Mouse (Mus musculus) lung, embryonic 14.5 days (tissue): ENCODE results near the gene Extl2. TPM values are rescaled to one million over a fixed set of nuclear protein-coding genes. Genes with fewer than 3 reads are reported as not detected.

ENCODE experiments used
- ATAC-seq: fragments of 200-750 bp; cut with Nextera tagmentation; 2 replicates; pipeline ENCODE4 v1.8.0; 2017; ENCODE audit warnings: mild to moderate bottlenecking, moderate TSS enrichment, moderate library complexity; ENCODE audit not compliant: insufficient read depth
- DNase-seq: peaks from one replicate; pipeline ENCODE4 v3.0.0-alpha.2; 2015
- H3K27ac ChIP-seq: fragments of 300-500 bp; sonication (generic); 2 replicates; pipeline ENCODE4 v1.5.1; 2014; ENCODE audit warnings: low read depth, mild to moderate bottlenecking, moderate library complexity
- H3K27me3 ChIP-seq: fragments of 300-500 bp; sonication (generic); 2 replicates; pipeline ENCODE4 v1.6.1; 2014; ENCODE audit warnings: low read length, control low read depth; ENCODE audit not compliant: insufficient read depth
- H3K36me3 ChIP-seq: fragments of 300-500 bp; sonication (generic); 2 replicates; pipeline ENCODE4 v1.6.1; 2014; ENCODE audit warnings: control low read depth; ENCODE audit not compliant: insufficient read depth
- H3K4me1 ChIP-seq: fragments of 300-500 bp; sonication (generic); 2 replicates; pipeline ENCODE4 v1.6.1; 2014; ENCODE audit warnings: antibody characterized with exemption, control low read depth; ENCODE audit not compliant: insufficient read depth
- H3K4me2 ChIP-seq: fragments of 300-500 bp; sonication (generic); 2 replicates; pipeline ENCODE4 v1.6.1; 2014; ENCODE audit warnings: mild to moderate bottlenecking
- H3K4me3 ChIP-seq: fragments of 300-500 bp; sonication (generic); 2 replicates; pipeline ENCODE4 v1.5.1; 2014; ENCODE audit warnings: low read depth, low read length
- H3K9ac ChIP-seq: fragments of 300-500 bp; sonication (generic); 2 replicates; pipeline ENCODE4 v1.6.1; 2014
- H3K9me3 ChIP-seq: fragments of 300-500 bp; sonication (generic); 2 replicates; pipeline ENCODE4 v1.6.1; 2016; ENCODE audit warnings: low read depth, low read length, control low read depth
- CTCF ChIP-seq: IDR thresholded peaks from 2 replicates; pipeline ENCODE4 v1.5.1; 2016; ENCODE audit warnings: antibody characterized with exemption, low read depth
- WGBS: fragments of 180-500 bp; shearing (Covaris S2); extraction: QIAGEN DNeasy Blood & Tissue Kit; methylation state at CpG from one replicate; pipeline ENCODE4 v1.1.7; 2014; 5-methylcytosine and 5-hydroxymethylcytosine counted together
- polyA plus RNA-seq: library from polyadenylated mRNA; unstranded; fragments of >200 nt; fragmentation: Nextera tagmentation; extraction: Ambion mirVana; gene quantifications from 2 replicates; pipeline ENCODE4 v1.2.1, GENCODE M21; 2014

Gene Extl2
- polyA plus RNA-seq, 1 experiment from 2014 or later: 22.0 TPM

DNA sequence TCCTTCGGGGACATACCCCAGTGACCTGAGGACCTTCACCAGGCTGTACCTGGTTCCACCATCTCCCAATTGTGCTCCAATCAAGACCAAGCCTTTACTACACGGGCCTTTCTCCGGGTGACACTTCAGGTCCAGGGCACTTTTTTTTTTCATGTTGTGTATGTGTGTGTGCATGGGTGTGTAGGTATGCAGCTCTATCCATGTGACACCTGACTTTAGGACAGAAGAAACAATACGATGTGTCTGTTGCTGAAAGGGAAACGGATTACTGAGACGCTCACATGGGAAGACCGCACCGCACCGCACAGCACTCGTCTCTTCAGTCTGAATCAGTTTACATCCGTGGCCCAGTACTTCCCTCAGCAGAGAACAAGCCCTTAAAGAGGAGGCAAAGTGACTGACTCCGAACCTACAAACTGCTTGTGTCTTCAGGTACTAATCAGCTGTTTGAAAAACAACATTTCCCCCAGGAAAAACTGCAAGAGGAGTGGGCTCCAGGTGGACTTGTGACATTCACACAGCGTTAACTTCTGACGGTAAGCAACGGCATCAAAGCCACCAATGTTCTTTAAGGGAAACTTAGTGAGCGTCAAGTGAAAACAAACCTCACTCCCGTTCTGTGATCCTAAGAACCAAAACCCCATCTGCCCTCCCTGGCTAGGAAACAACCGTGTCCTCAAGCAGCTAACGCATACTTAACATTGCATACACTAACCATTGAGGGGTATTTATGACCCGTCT is 36.0 kb upstream of the Extl2 start:
- H3K4me3 ChIP-seq: no peak overlapping the region
- peaks cover 39% of the 10 kb centered on the region for H3K36me3 ChIP-seq
- WGBS: 90% methylated on average over 20 of the region's 20 CpGs
- H3K27me3 ChIP-seq: no peaks in the 10 kb centered on the region
- no peaks in the 10 kb centered on the region for H3K9me3 ChIP-seq
- H3K4me2 ChIP-seq: no peak overlapping the region
- no peak overlapping the region for H3K9ac ChIP-seq
- no peak overlapping the region for H3K27ac ChIP-seq
- ATAC-seq (no peak), DNase-seq (no peak)
- no peaks in the 10 kb centered on the region for H3K4me1 ChIP-seq
- no peak for TF ChIP-seq CTCF

DNA sequence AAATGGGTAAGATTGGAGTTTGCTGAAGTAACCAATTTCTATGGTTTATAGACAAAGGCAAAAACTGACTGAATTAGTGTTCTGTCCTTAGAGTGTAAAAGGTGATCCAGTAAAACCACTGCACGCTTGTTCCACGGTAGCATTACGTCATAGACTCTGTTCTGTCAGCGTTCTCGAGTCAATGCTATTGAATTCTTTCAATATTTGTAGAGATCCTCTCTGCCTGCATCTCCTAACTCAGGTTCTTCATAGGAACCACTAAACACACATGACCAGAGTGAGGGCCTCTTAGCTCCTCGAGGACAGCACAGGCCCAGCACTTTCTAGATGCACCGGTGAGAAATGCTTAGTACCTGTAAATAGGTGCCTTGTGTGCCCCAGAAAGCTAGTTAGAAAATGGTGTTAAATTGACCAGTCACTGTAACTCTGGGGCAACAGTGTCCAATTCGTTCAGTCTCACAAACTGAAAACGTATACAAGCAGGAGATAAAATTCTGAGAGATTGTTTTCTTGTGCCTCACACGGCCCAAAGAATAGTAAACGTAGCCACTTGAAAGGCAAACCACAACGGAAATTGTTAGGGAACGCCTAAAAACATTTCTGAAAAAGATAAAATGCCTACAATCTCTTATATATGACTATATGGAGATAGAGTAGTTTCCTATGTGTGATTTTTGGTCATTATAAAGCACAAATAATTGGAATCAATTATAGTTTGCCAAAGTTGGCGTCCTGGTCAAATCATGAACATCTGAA is 35.2 kb upstream of the Extl2 start:
- H3K4me1 ChIP-seq: no peaks in the 10 kb centered on the region
- peaks cover 43% of the 10 kb centered on the region for H3K36me3 ChIP-seq
- no peaks in the 10 kb centered on the region for H3K27me3 ChIP-seq
- no peaks in the 10 kb centered on the region for H3K9me3 ChIP-seq
- DNase-seq (no peak), ATAC-seq (no peak)
- no peak overlapping the region for H3K4me3 ChIP-seq
- H3K4me2 ChIP-seq: no peak overlapping the region
- WGBS: 84% methylated on average over 14 of the region's 14 CpGs
- TF ChIP-seq CTCF: no peak
- H3K9ac ChIP-seq: no peak overlapping the region
- no peak overlapping the region for H3K27ac ChIP-seq

DNA sequence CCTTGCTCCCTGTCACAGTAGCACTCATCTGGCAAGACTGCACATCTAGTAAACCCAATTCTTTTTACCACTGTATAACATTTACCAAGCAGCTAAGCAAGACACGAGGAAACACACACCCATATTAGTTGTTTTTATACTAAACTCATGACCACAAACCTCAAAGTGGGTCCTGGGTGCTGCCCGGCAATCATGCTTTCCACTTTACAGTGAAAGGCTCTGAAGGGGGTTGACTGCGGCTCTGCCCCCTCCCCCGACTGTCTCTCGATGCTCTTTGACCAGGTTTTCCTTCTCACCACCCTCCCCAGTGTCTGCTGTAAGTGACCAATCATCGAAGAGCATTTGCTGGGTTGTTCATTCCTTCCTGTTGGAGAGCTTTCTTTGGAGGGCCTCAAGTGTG is 33.0 kb upstream of the Extl2 start:
- H3K9me3 ChIP-seq: no peaks in the 10 kb centered on the region
- no peaks in the 10 kb centered on the region for H3K4me1 ChIP-seq
- H3K4me2 ChIP-seq: no peak overlapping the region
- no peak overlapping the region for H3K9ac ChIP-seq
- ATAC-seq (no peak), DNase-seq (no peak)
- WGBS: 88% methylated on average over 6 of the region's 6 CpGs
- H3K27ac ChIP-seq: no peak overlapping the region
- no peak for TF ChIP-seq CTCF
- no peaks in the 10 kb centered on the region for H3K27me3 ChIP-seq
- H3K36me3 ChIP-seq: peaks cover 51% of the 10 kb centered on the region
- H3K4me3 ChIP-seq: no peak overlapping the region

DNA sequence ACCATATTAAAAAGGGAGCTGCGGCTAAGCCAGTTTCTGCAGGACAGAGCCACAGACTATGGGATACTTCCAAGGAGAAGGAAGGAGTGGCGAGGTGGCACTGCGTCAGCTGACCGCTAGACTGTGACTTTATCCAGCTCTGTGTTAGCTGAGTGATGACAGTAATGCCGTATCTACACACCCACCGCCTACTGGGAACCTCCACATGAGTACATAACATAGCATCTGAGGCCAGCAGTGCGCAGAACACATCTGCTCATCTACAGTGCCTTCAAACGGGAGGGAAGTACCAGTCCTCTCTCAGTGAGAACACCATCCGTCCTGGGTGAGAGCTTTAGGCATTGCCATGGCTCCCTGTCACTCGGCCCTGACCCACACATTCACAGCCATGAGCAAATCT is 32.3 kb upstream of the Extl2 start:
- Histone ChIP-seq H3K36me3 (peaks cover 55% of the 10 kb centered on the region), H3K27ac (no peak overlapping the region), H3K4me2 (no peak overlapping the region), H3K27me3 (no peaks in the 10 kb centered on the region), H3K4me1 (no peaks in the 10 kb centered on the region), H3K9me3 (no peaks in the 10 kb centered on the region), H3K4me3 (no peak overlapping the region), H3K9ac (no peak overlapping the region)
- no peak for ATAC-seq
- DNase-seq: no peak
- 86% methylated on average over 10 of the region's 10 CpGs for WGBS
- TF ChIP-seq CTCF: no peak

DNA sequence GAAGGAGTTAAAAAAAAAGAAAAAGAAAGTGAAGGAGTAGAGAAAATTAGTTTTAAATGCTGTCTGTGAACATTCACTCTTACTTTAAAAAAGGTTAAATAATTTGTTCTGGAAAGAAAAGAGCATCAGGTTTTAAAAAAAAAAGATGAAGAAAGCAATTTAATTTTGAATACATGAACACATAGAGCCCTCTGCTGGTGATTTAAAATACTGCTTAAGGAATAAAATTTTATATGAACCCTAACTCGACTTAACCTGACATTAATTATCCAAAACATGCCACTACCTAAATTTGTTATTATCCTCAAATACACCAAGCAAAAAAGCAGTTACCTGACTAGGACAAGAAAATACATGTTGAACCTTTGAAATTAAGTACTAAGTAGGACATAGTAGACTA is 28.3 kb upstream of the Extl2 start:
- no peak overlapping the region for H3K9ac ChIP-seq
- H3K36me3 ChIP-seq: peaks cover 58% of the 10 kb centered on the region
- H3K4me1 ChIP-seq: no peaks in the 10 kb centered on the region
- TF ChIP-seq CTCF: peak; percentile 54
- no peak overlapping the region for H3K27ac ChIP-seq
- no peak overlapping the region for H3K4me2 ChIP-seq
- 16% methylated on average over 1 of the region's 1 CpGs for WGBS
- H3K9me3 ChIP-seq: no peaks in the 10 kb centered on the region
- DNase-seq (peak; percentile 81), ATAC-seq (no peak)
- no peak overlapping the region for H3K4me3 ChIP-seq
- no peaks in the 10 kb centered on the region for H3K27me3 ChIP-seq

DNA sequence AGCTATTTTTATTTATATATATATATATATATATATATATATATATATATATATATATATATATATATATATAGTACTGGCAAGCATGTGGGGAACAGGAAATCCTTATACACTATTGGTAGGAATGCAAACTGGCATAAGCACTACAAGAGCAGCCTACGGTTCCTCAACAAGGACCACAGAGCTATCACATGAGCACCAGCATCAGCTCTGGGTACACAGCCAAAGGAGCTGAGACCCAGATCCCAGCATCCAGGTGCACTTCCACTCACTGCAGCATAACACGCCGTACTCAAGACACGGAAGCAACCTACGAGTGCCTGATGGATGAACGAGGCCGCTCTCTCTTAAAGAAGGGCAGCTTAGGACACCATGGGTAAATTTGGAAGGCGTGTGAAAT is 24.0 kb upstream of the Extl2 start:
- no peak for ATAC-seq
- no peak for TF ChIP-seq CTCF
- peaks cover 51% of the 10 kb centered on the region for H3K36me3 ChIP-seq

DNA sequence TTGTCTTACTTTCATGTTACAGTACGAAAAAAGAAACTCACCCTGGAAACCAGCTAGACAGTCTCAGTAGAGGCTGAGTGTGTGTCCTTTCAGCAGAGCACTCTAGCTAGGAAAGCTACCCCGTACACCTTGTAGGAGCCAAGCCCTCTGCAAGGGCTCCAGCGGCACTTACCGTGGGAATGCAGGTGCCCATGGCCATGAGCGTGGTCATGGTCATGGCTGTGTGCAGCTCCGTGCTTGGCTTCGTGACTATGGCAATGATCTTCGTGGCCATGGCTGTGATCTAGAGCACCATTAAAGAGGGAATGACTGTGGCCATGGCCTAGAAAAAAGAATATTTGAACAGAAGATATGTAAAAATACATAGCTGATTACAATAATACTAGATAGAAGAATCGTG is 22.6 kb upstream of the Extl2 start:
- no peaks in the 10 kb centered on the region for H3K27me3 ChIP-seq
- H3K4me3 ChIP-seq: no peak overlapping the region
- no peak overlapping the region for H3K9ac ChIP-seq
- ATAC-seq: no peak
- no peaks in the 10 kb centered on the region for H3K4me1 ChIP-seq
- DNase-seq: no peak
- no peaks in the 10 kb centered on the region for H3K9me3 ChIP-seq
- peaks cover 54% of the 10 kb centered on the region for H3K36me3 ChIP-seq
- 93% methylated on average over 9 of the region's 9 CpGs for WGBS
- H3K27ac ChIP-seq: no peak overlapping the region
- no peak overlapping the region for H3K4me2 ChIP-seq
- TF ChIP-seq CTCF: no peak

More for the DNA sequence above, 24.0 kb upstream of the Extl2 start:
- 91% methylated on average over 8 of the region's 8 CpGs for WGBS
- H3K4me1 ChIP-seq: no peaks in the 10 kb centered on the region
- H3K9me3 ChIP-seq: no peaks in the 10 kb centered on the region
- H3K27ac ChIP-seq: no peak overlapping the region
- H3K27me3 ChIP-seq: no peaks in the 10 kb centered on the region
- no peak overlapping the region for H3K9ac ChIP-seq
- H3K4me2 ChIP-seq: no peak overlapping the region
- no peak for DNase-seq
- H3K4me3 ChIP-seq: no peak overlapping the region
